Mouse (Mus musculus) CH12.LX (cell line): ENCODE results near the gene Syne3. TPM values are rescaled to one million over a fixed set of nuclear protein-coding genes. Genes with fewer than 3 reads are reported as not detected.

Source experiments
- DNase-seq: peaks from one replicate; pipeline ENCODE4 v3.0.0-alpha.2; 2013; ENCODE audit errors: extremely low read depth
- H3K27ac ChIP-seq: 2 replicates; pipeline ENCODE4 v1.5.1; 2012; ENCODE audit warnings: low read depth, mild to moderate bottlenecking, control low read depth, moderate library complexity; ENCODE audit not compliant: insufficient read depth
- H3K27me3 ChIP-seq: replicated peaks from 2 replicates; pipeline ENCODE3; 2012; ENCODE audit warnings: inconsistent platforms
- H3K36me3 ChIP-seq, 2 experiments: replicated peaks in 1 of 2; 2 replicates each; pipeline versions ENCODE3 to v1.6.1; 2012; ENCODE audit warnings: inconsistent platforms in 1 of 2, low read length in 1 of 2, mild to moderate bottlenecking in 1 of 2, mixed read lengths in 1 of 2, moderate library complexity in 1 of 2; ENCODE audit not compliant: control insufficient read depth in 1 of 2, insufficient read depth in 1 of 2
- H3K4me1 ChIP-seq, 2 experiments: 2 replicates each; pipeline ENCODE4 v1.6.1; 2012; ENCODE audit warnings: inconsistent platforms in 1 of 2, moderate library complexity in 1 of 2; ENCODE audit not compliant: insufficient read depth in 2 of 2, control insufficient read depth in 1 of 2
- H3K4me2 ChIP-seq: 2 replicates; pipeline ENCODE4 v1.6.1; 2012; ENCODE audit warnings: low read depth, mild to moderate bottlenecking, control low read depth; ENCODE audit not compliant: poor library complexity, insufficient read depth, severe bottlenecking
- H3K4me3 ChIP-seq, 3 experiments: fragments of 150-350 bp in 1 of 3; sonication (generic) in 1 of 3; replicated peaks in 1 of 3; 2 replicates each; pipeline versions ENCODE3 to v1.5.1; 2011 to 2012; ENCODE audit warnings: low read depth in 2 of 3, low read length in 2 of 3, mild to moderate bottlenecking in 2 of 3, moderate library complexity in 2 of 3, control low read depth in 1 of 3, improper control_type of control experiment in 1 of 3, inconsistent platforms in 1 of 3, mixed read lengths in 1 of 3; ENCODE audit not compliant: poor library complexity in 1 of 3
- H3K79me2 ChIP-seq: replicated peaks from 2 replicates; pipeline ENCODE4 v1.6.1; 2012; ENCODE audit warnings: mild to moderate bottlenecking, moderate library complexity; ENCODE audit not compliant: control insufficient read depth, poor library complexity, insufficient read depth, severe bottlenecking; ENCODE audit errors: extremely low read depth
- H3K9ac ChIP-seq: 2 replicates; pipeline ENCODE4 v1.6.1; 2012; ENCODE audit warnings: low read depth, mild to moderate bottlenecking, control low read depth, moderate library complexity; ENCODE audit not compliant: insufficient read depth
- H3K9me3 ChIP-seq: replicated peaks from 2 replicates; pipeline ENCODE3; 2012; ENCODE audit warnings: low read length, inconsistent platforms, mixed read lengths
- CHD1 ChIP-seq: IDR thresholded peaks from 2 replicates; pipeline ENCODE4 v1.6.1; 2012; ENCODE audit warnings: low read depth, low read length, improper control_type of control experiment, inconsistent platforms
- CTCF ChIP-seq, 2 experiments: IDR thresholded peaks in 1 of 2; conservative IDR thresholded peaks in 1 of 2; 2 replicates each; pipeline ENCODE4 v1.5.1; 2011 to 2012; ENCODE audit warnings: low read depth in 2 of 2, low read length in 2 of 2, improper control_type of control experiment in 1 of 2, inconsistent platforms in 1 of 2, mild to moderate bottlenecking in 1 of 2, moderate library complexity in 1 of 2
- GABPA ChIP-seq: IDR thresholded peaks from 2 replicates; pipeline ENCODE4 v1.6.1; 2012; ENCODE audit warnings: low read depth, low read length, improper control_type of control experiment, inconsistent platforms; ENCODE audit not compliant: insufficient replicate concordance
- MAFK ChIP-seq: IDR thresholded peaks from 2 replicates; pipeline ENCODE4 v1.6.1; 2011; ENCODE audit warnings: low read length, improper control_type of control experiment; ENCODE audit not compliant: insufficient replicate concordance
- MAZ ChIP-seq: IDR thresholded peaks from 2 replicates; pipeline ENCODE4 v1.6.1; 2012; ENCODE audit warnings: low read depth, mild to moderate bottlenecking, inconsistent platforms, low read length, improper control_type of control experiment, moderate library complexity
- MYC ChIP-seq: IDR thresholded peaks from 2 replicates; pipeline ENCODE4 v1.6.1; 2011; ENCODE audit warnings: low read depth, mild to moderate bottlenecking, improper control_type of control experiment, low read length
- PAX5 ChIP-seq: IDR thresholded peaks from 2 replicates; pipeline ENCODE4 v1.6.1; 2012; ENCODE audit warnings: low read length, inconsistent platforms, mixed read lengths
- POLR2AphosphoS2 ChIP-seq: IDR thresholded peaks from 2 replicates; pipeline ENCODE4 v1.6.1; 2011; ENCODE audit warnings: low read depth, low read length, improper control_type of control experiment
- RAD21 ChIP-seq: IDR thresholded peaks from 2 replicates; pipeline ENCODE4 v1.6.1; 2011; ENCODE audit warnings: low read depth, mild to moderate bottlenecking, low read length, improper control_type of control experiment, moderate library complexity
- RCOR1 ChIP-seq: conservative IDR thresholded peaks from 2 replicates; pipeline ENCODE4 v1.6.1; 2012; ENCODE audit warnings: low read depth, mild to moderate bottlenecking, inconsistent platforms, low read length, improper control_type of control experiment
- SMC3 ChIP-seq: IDR thresholded peaks from 2 replicates; pipeline ENCODE4 v1.6.1; 2011; ENCODE audit warnings: low read depth, low read length, improper control_type of control experiment
- TBP ChIP-seq: conservative IDR thresholded peaks from 2 replicates; pipeline ENCODE4 v1.6.1; 2011; ENCODE audit warnings: low read depth, low read length, improper control_type of control experiment
- UBTF ChIP-seq: IDR thresholded peaks from 2 replicates; pipeline ENCODE4 v1.6.1; 2012; ENCODE audit warnings: low read depth, mild to moderate bottlenecking, inconsistent platforms, low read length, improper control_type of control experiment, moderate library complexity
- USF1 ChIP-seq: IDR thresholded peaks from 2 replicates; pipeline ENCODE4 v1.6.1; 2014; ENCODE audit warnings: low read depth, mild to moderate bottlenecking, inconsistent platforms, low read length, improper control_type of control experiment
- dilution Hi-C: fragments of 300-500 bp; cut with MboI; formaldehyde crosslinking; loops from 2 replicates; pipeline ENCODE4 v1.14.3; 2020; ENCODE audit warnings: low sequenced_read_pairs; ENCODE audit not compliant: extremely low pct_unique_long_range_greater_than_20kb, extremely low pct_ligation_motif_present
- in situ Hi-C: fragments of 300-500 bp; cut with MboI; formaldehyde crosslinking; loops from 3 replicates; pipeline ENCODE4 v1.14.3; 2019; ENCODE audit warnings: low sequenced_read_pairs, low pct_ligation_motif_present, low pct_unique_long_range_greater_than_20kb, mixed read lengths
- polyA plus RNA-seq: library from polyadenylated mRNA; unstranded; fragments of >175 nt; gene quantifications from 2 replicates; pipeline ENCODE4 v1.2.1, GENCODE M21; 2012; ENCODE audit warnings: low read depth; ENCODE audit not compliant: insufficient read length
- total RNA-seq, 2 experiments: library from RNA; depleted of rRNA; stranded (reverse); fragments of 300-350 nt in 1 of 2; fragments of >200 nt in 1 of 2; gene quantifications; 2 replicates each; pipeline ENCODE4 v1.2.3; 2012 to 2014

The Syne3 gene
- total and polyA plus RNA-seq, 3 experiments = 5.3 to 18.7 (median 7.3) TPM

GRCm38 (mm10) chr12:105043081-105043480 is 33.5 kb upstream of the Syne3 start:
- dilution Hi-C loops (no loop called here), in situ Hi-C loops (no loop called here)
- H3K79me2 ChIP-seq = no peaks in the 10 kb centered on the region; the same call in none of the 2 replicates
- H3K4me3 ChIP-seq = no peak overlapping the region
- no peaks in the 10 kb centered on the region for H3K27me3 ChIP-seq
- DNase-seq = no peak
- H3K9ac ChIP-seq = no peak overlapping the region
- H3K9me3 ChIP-seq = no peaks in the 10 kb centered on the region
- H3K4me1 ChIP-seq = peaks cover 0 to 9% of the 10 kb centered on the region in 2 experiments; a peak in 1 of 4 replicates
- TF ChIP-seq POLR2AphosphoS2 = no peak
- TF ChIP-seq RAD21 = no peak
- no peak for TF ChIP-seq CTCF (conservative IDR thresholded peaks at IDR 0.05 in 1 of 2, IDR thresholded peaks at IDR 0.05 in 1 of 2; ENCODE audit: low read depth in 2 of 2, low read length in 2 of 2)
- TF ChIP-seq UBTF = no peak
- no peak for TF ChIP-seq MAZ
- no peak for TF ChIP-seq SMC3
- TF ChIP-seq CHD1 = no peak
- H3K4me2 ChIP-seq = no peak overlapping the region
- H3K27ac ChIP-seq = no peak overlapping the region
- H3K36me3 ChIP-seq = peaks cover 28 to 68% of the 10 kb centered on the region in 2 experiments

- in situ Hi-C loops = no loop called here
- no peak overlapping the region for H3K9ac ChIP-seq
- H3K27ac ChIP-seq = no peak overlapping the region
- dilution Hi-C loops = no loop called here
- H3K4me3 ChIP-seq = no peak overlapping the region
- H3K27me3 ChIP-seq = no peaks in the 10 kb centered on the region
- H3K9me3 ChIP-seq = no peaks in the 10 kb centered on the region
- peaks cover 10% of the 10 kb centered on the region for H3K79me2 ChIP-seq
- no peak for DNase-seq
- H3K36me3 ChIP-seq = peaks cover 28 to 89% of the 10 kb centered on the region in 2 experiments
- no peak for TF ChIP-seq PAX5
- no peak for TF ChIP-seq MYC
- TF ChIP-seq RCOR1 = no peak
- TF ChIP-seq GABPA = no peak
- TF ChIP-seq TBP = no peak
- no peak for TF ChIP-seq USF1
- TF ChIP-seq UBTF = no peak
- TF ChIP-seq MAFK = no peak
- TF ChIP-seq, all 38 proteins: peak for 0
- Histone ChIP-seq H3K4me2 (no peak overlapping the region), H3K4me1 (peaks cover 3 to 24% of the 10 kb centered on the region in 2 experiments; a peak in 3 of 4 replicates)
These were observed 31.3 kb upstream of the Syne3 start for GRCm38 (mm10) chr12:105040950-105041349.
